Mouse (Mus musculus) CD4-positive, CD25-positive, alpha-beta regulatory T cell, adult 2 months (primary cell): ENCODE measurements around the gene Fzd2.
A peak's percentile ranks its signal among the peaks of the same experiment; 100 is the strongest.
"Not testable (repeated sequence)": the region's sequence is repeated elsewhere in the genome, so short reads cannot be mapped to it uniquely, and the experiment has no call there.

ENCODE experiments used
- DNase-seq: peaks from one replicate; pipeline ENCODE4 v3.0.0-alpha.2; 2012; ENCODE audit warnings: low read depth, low spot score

Fzd2 gene

DNA sequence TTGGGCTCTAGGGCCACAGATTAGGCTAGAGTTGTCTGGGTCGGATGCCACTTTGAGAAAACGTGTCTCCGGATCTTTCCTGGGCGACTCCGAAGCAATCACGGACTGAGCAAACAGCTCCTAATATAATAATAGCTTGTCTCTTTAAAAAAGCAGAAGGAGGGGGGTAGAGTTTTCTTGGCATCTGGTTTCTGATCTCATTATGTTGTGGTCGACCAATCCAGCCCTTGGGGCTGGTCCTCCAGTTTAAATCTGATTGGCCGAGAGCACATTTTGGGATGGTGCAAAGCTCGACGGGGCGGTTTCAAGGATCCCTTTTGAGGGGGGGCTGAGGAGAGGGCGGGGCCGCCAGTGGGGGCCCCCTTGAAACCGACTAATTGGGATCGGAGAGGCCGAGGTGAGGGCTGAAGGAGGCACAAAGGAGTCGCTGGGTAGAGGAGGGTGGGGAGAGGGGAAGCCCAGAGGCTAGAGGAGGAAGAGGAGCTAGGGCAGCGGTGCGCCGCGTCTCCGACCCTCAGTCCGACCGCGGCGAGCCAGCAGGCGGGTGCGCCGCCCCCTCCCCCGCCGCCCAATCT is at the start of gene Fzd2:
Gene Fzd2 (plus strand): TSS at position 387 of the 575 bp plus-strand sequence.
- DNase-seq: no peak

DNA sequence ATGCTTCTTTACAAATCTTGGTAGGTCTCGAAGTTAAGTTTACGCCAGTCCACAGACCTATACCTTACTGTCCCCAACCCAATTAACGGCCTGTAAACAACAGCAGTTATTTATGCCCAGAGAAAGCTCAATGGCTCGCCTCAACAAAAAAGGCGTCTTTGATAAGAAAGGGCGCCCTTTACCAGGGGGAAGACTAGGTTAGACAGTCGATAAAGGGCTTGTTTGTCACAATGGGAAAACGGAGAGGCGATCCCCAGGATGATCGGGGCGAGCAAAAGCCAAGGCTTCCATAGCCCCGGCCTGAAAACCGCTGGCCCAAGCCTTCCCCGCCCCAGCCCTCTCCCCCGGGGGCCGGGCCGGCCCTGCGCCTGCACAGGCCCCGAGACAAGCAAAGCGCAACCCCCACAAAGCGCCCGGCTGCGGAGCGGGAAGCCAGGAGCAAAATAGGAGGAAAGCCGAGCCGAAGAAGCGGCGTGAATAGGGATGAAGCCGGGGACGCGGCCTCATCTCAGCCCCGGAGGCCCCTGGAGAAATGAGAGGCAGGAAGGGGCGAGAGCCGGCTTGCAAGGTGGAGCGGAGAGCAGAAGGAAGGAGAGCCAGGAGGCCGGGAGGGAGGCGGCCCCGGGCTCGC is 48.7 kb upstream of the Fzd2 start:
- DNase-seq: no peak

DNA sequence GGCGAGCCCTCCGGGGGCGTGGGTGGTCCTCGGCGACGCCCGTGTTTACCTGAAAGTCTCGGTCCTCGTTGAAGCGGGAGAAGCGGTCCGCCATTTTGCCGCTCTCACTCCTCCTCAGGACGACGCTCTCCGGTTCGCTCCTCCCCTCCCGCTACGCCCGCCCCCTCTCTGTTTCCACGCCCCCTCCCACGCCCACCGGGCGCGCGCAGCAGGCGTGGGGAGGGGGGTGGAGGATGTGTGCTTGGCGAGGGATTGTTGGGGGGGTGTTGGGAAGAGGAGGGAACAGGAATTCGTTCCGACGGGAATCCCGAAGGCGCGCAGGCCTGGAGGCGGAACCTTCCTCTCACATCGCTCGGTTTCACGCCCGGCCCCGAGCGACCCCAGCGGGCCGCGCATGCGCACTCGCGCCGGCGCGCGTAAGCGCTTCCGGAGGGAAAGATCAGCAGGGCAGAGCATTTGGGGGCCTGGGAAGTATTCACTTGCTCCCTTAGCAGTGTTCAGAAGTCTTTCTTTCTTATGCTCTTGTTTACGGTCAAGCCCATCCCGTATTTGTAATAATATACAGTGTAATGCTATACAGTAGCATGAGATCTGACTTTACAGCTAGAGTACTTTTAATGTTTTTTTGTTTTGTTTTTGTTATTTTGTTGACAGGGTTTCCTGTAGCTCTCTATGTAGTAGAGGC is 48.0 kb upstream of the Fzd2 start, which contains the start of gene Gpatch8:
Gene Gpatch8 (minus strand): TSS at position 362 of the 685 bp plus-strand sequence.
- DNase-seq: peak; percentile 94

DNA sequence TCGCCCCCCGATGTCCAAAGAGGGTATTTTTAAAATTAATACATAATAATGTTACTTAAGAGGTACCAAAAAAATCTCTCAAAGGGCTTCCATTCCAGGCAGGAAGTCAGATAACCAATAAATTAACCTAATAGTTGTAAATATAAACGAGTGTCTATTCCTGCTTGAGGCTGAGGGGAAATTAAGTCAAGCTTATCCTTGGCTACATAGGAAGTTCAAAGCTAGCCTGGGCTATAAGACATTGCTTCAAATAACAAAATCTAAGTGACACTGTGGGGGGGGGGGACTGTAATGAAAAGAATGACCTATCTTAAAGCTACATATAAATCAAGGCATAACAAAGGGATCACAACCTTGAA is 47.5 kb upstream of the Fzd2 start:
- DNase-seq: no peak

DNA sequence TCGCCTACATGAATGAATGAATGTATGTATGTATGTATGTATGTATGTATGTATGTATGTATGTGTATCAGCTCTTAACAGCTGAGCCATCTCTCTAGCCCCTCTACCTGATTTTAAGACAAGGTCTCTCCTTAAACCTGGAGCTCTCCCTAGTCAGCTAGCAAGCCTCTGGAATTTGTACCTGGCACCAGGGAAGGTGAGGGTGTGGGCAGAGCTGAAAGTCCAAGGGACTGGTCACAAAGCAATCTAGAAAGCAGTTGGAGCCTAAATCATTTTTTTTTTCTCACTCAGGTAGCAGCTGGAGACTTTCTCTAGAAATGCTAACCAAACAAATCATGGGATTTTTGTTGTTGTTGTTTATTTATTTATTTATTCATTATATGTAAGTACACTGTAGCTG is 46.8 kb upstream of the Fzd2 start:
- DNase-seq: no peak

DNA sequence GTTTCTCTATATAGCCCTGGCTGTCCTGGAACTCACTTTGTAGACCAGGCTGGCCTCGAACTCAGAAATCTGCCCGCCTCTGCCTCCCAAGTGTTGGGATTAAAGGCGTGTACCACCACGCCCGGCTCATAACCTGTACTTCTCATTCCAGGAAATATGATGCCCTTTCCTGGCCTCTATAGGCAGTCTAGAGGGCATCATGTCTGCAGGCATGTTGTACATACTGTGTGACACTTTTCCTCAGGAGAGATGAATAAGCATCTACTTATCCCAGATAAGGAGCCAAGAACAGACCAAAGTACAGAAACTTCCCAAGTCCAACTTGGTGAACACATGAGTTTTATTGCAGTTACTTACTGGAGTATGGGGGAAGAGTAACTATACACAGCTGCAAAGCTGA is 45.5 kb upstream of the Fzd2 start:
- no peak for DNase-seq

DNA sequence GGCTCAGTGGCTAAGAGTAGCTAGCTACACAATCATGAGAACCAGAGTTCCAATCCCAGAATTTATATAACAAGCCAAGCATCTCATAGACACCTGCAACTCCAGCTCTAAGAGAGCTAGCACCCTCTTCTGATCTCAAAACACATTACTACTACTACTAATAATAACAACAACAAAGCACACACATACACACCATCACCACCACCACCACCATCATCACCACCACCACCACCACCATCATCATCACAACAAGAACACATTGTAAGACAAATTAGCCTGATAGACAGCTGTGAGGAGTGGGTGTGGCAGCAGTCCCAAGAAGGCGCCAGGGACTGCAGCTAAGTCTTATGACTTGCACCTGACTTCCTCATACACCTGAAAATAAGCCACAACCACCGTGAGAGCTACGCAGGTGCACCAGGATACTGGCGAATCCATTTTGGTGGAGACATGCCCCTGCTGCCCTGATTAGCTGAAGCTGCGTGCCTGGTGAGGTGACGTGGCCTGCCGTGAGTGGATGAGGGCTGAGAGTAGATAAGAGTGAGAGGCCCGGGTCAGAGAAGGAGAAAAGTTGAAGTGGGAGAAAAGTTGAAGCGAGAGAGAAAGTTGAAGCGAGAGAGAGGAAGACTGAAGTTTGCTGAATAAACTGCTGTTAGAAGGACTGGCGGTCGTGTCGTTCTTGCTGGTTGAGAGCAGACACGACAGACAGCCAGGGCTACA is 39.1 kb upstream of the Fzd2 start:
- not testable (repeated sequence) for DNase-seq

DNA sequence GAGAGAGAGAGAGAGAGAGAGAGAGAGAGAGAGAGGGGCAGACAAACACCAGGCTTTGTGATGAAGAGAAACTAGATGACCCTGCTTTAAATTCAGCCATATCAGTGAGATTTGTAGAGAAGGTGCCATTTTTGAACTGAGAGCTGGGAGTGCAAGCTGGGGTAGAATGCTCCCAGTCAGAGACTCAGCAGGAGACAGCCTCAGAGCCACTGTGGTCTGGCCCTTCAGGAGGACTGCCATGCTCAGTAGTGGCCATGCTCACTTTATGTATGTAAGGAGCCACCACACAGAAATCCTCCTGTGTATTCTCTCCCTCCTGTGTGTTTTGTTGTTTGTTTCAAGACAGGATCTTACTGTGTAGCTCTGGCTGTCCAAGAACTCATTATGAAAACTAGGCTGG is 38.5 kb upstream of the Fzd2 start:
- no peak for DNase-seq

DNA sequence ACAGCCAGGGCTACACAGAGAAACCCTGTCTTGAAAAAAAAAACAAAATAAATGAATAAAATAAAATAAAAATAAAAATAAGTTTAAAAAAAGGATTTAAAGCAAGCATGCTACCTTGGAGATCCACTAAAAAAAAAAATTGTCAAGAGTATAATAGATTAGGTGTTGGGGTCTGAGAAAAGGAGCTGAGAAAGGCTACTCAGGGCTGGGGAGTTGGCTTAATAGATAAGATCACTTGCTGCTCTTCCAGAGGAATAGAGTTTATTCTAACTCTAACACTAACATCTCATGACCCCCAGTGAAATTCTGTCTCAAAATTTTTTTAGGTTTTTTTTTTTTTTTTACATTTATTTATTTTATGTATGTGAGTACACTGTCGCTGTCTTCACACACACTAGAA is 37.9 kb upstream of the Fzd2 start:
- DNase-seq: no peak

DNA sequence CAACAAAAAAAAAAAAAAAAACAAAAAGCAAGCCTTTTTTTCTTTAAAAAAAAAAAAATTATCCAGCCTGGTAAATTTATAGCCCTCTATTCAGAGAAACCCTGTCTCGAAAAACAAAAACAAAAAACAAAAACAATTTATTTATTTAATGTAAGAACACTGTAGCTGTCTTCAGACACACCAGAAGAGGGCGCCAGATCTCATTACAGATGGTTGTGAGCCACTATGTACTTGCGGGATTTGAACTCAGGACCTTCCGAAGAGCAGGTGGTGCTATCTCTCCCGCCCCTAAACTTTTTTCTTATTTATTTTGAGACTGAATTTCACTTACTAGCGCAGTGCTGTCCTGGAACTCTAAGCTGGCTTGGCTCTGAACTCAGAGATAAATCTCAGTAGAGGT is 37.0 kb upstream of the Fzd2 start:
- no peak for DNase-seq

DNA sequence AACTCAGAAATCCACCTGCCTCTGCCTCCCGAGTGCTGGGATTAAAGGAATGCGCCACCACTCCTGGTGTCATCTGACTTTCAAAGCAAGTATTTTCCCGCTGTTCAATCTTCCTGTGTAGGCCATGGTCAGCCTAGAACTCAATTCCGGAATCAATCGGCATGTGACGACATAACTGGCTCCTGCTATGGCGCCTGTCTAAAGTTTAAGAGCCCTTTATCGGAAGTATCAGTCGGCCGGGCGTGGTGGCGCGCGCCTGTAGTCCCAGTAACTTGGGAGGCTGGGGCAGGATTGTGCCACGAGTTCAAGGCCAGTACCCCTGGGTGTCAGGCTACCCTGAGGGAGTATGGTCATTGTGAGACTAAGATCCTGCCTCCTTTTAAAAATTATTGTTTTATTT is 36.5 kb upstream of the Fzd2 start:
- no peak for DNase-seq

DNA sequence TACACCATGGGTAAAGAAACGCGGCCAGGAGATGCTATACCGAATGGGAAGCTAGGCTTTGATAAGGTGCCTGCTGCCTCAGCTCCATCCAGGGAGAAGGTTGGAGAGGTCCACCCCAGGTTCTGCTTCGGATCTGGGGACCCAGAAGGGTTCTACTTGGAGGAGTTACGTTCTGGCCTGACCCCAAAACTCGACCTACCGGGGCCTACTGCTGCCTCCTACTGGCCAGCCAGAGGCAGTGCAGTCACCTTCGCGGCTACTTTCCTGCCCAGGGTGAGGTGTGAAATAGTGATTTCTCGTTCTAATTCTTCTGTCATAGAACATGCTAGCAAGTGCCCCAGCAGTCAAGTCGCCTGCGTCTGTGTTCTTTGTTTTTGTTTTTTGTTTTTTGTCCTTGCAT is 36.0 kb upstream of the Fzd2 start:
- DNase-seq: peak; percentile 44

DNA sequence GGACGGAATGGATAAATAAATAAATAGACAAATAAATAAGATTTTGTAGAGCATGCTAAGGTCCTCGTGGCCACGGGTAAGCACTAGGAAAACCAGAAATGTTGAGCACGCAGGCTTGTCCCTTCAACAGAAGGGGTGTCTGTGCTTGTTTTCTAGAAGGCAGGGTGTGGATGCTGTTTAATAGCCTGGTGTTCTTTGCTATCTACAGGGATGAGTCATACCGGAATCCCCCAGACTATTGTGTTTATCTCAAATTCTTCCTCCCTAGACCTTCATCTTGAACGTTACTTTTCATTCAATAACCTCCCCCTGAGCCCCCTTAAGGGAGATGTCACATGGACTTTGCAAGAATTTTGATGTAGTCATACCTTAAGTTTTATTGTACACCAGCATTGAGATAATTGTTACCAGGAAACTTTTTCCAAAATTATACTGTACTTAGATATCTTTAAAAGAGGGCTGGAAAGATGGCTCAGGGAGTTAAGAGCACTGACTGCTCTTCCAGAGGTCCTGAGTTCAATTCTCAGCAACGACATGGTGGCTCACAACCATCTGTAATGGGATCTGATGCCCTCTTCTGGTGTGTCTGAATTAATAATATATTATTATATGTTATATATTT is 35.3 kb upstream of the Fzd2 start:
- DNase-seq: no peak

DNA sequence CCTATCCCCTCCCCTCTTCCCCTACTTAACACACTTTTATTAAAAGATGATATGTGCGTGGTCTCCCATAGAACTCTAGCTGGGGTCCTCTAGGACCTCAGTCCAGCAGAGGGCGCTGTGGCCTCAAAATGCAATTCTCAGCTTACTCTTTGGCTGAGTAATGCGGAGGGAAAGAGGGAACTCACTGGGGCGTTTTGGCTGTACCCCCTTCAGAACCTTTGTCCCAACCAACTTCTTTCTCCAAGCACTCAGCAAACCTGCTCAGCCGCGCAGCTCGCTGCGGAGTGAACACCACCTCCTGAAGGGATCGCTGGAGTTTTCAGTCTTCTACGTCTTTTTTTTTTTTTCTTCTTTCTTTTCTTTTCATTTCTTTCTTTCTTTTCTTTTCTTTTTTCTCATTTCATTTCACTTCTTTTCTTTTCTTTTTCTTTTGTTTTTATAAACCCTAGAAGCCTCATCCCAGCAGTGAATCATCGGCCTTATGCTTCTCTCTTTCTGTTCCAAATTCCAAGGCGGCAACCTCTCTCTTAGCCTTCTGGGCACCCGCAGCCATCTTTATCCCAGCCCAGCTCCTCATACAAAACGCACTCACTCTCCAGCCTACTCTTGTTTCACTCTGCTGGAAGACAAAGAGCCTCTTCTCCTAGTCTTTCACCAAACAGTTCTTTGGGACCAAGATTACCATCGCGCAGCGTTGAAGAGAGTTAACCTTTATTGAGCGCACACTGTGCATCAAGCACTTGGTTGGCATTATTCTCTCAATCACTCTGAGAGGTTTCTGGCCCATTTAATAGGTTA is 31.1 kb upstream of the Fzd2 start:
- DNase-seq: peak; percentile 87

DNA sequence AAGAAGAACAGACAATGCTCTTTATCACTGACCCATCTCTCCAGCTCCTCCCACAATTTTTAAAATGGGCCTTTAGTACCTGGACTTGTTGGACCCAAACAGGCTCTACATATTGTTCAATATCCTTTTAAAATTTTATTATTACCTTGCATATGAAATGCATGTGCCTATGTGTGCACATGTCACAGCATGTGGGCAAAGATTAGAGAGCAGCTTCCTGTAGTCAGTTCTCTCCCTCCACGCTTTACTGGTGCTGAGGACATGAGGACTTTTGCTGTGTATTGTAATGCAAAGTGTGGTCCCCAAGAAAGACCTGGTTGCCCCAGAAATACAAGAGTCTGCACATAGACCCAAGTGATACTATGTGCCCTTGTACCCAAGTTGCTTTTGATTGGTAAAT is 29.2 kb upstream of the Fzd2 start:
- no peak for DNase-seq

DNA sequence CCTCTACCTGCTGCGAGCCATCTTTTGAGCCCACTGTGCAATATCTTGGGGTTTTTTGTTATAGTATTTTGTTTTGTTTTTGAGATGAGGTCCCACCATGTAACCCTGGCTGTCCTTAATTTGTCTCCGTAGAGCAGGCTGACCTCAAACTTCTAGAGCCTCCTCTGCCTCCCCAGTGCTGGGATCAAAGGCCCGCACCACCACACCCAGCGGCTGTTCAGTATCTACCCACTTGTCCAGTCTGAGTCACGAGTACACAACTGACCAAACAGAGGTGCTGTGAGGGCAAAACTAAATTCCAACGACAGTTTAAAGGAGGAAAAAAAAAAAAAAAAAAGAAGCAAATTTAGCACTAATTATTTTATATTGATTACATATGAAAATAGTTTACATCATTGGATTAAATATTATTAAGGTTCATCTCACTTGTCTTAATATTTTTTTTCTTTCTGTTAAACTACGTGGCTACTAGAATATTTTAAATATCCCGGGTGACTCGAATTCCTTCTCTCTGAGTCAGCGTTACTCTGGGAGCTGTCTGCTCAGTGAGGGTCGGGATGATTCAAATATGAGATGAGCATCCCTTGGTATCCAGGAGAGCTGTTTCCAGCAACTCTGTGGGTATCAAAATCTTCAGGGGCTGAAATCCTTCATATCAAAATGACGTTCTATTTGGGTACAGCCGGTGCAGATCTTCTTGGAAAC is 28.0 kb upstream of the Fzd2 start:
- no peak for DNase-seq

DNA sequence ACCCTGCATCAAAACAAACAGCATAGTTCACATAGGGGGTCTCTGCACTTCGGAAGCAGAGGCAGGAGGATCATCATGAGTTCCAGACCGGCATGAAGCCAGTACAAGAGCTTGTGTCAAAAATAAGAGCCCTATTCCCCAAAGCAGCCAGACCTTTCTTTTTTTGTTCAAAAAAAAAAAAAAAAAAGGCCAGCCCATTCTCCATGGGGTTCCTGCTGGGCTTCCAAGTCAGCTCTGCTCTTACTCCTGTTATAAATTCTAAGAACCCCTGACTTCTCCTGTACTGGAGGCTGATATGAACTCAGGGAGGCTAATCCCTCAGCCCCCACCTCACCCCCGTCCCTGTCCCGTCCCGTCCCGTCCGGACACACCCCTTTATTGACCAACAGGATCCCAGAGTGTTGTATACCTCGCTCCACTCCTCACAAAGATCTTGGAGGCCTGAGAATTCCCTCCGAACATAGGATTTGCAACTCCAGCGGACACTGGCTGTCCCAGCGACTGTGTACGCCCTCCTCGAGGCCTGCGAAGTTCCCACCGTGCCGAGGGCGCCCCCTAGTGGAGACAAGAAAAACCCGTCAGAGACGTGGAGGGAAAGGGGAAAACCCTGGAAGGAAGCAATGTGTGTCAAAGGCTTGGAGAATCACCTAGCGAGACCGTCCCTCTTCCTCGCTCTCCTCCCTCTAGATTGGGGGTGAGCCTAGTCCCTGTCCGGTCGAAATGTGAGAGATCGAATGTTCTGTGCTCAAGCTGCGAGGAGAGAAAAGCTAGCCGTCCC is 25.7 kb upstream of the Fzd2 start:
- DNase-seq: peak; percentile 87

DNA sequence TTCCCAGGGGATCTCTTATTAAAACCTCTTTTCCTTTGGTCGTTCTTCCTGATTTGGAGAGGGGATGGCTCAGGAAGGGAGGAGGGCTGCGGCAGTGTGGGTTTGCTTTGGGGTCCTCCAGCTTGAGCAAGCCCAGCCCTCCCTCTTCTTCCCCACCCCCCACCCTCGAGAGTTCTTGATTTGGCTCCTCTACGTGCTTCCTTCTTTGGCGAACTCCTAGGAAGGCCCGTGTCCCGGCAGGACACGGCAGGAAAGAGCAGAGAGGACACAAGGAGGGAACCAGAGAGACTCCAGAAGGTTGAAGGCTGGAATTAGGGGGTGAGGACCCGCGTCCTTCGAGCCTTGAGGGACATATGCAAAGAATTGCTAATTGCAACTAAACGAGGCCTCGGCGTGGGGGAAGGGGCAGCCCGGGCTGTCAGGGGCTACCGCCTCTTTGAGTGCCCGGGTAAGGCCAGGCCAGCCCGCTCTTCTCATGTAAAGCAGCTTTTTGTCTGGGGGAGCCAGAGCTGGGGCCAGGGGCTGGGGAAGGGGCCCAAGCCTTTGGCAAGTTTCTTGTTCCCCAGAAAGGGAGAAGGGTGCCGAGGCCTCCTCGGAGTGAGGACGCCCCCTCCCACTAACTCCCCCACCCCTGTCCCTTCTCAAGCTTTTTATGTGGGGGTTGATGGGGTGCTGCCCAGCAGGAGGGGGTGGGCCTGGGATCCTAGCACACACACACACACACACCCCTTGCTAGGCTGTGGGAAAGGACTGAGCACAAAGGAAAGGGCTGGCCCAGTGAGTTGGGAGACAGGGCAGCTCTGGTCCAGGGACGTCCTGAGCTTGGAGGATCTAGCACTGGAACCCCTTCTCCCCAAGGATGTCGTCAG is 24.8 kb upstream of the Fzd2 start, which contains the start of gene Gm11627:
Gene Gm11627 (minus strand): TSS at position 297 of the 869 bp plus-strand sequence.
- DNase-seq: no peak

DNA sequence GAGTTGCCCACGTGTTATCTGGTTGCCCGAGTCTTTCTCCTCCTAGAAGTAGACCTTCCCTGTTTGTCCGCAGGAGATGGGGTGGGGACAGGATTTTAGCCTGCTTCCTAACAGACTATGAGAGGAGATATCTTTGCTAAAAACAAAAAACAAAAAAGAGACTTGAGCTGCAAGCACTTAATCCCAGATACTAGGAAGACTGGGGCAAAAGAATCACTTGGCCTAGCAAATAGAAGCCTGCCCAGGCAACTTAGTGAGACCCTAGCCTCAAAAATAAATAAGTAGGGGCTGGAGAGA is 24.2 kb upstream of the Fzd2 start:
- no peak for DNase-seq
